Mouse (Mus musculus) lung, postnatal 0 days (tissue): ENCODE data around the gene Dync1i2.

ENCODE experiments used
- CTCF ChIP-seq: IDR thresholded peaks from 2 replicates; pipeline ENCODE4 v1.5.1; 2016; ENCODE audit warnings: antibody characterized with exemption, mild to moderate bottlenecking
- EP300 ChIP-seq: IDR thresholded peaks from 2 replicates; pipeline ENCODE4 v1.6.1; 2016; ENCODE audit warnings: antibody characterized with exemption, mild to moderate bottlenecking, control low read depth

- no peak for TF ChIP-seq CTCF
- no peak for TF ChIP-seq EP300
Measured at GRCm38 (mm10) chr2:71275734-71276133, 64.2 kb downstream of the Dync1i2 start.
